Mouse (Mus musculus) ES-E14 (cell line): ENCODE measurements around the gene Gpr83. TPM values are rescaled to one million over a fixed set of nuclear protein-coding genes. Genes with fewer than 3 reads are reported as not detected.

Experiments
- DNase-seq: peaks from one replicate; pipeline ENCODE4 v3.0.0-alpha.2; 2013; ENCODE audit warnings: low read depth, low spot score
- H3K27ac ChIP-seq: 2 replicates; pipeline ENCODE4 v1.5.1; 2012; ENCODE audit warnings: low read depth, mild to moderate bottlenecking, low read length, moderate library complexity, mixed read lengths; ENCODE audit not compliant: poor library complexity, insufficient read depth, severe bottlenecking
- H3K36me3 ChIP-seq: 2 replicates; pipeline ENCODE4 v1.6.1; 2012; ENCODE audit warnings: mild to moderate bottlenecking, low read length, moderate library complexity, mixed read lengths; ENCODE audit not compliant: control insufficient read depth, poor library complexity, insufficient read depth, severe bottlenecking
- H3K4me1 ChIP-seq, 2 experiments: fragments of 150-350 bp in 1 of 2; sonication (generic) in 1 of 2; 2 replicates each; pipeline ENCODE4 v1.6.1; 2012; ENCODE audit warnings: low read length in 2 of 2, mild to moderate bottlenecking in 1 of 2, mixed read lengths in 1 of 2; ENCODE audit not compliant: control insufficient read depth in 2 of 2, insufficient read depth in 2 of 2, poor library complexity in 1 of 2
- H3K4me3 ChIP-seq, 2 experiments: fragments of 150-350 bp in 1 of 2; sonication (generic) in 1 of 2; 2 replicates each; pipeline ENCODE4 v1.5.1; 2012; ENCODE audit warnings: low read length in 2 of 2, low read depth in 1 of 2, mild to moderate bottlenecking in 1 of 2, mixed read lengths in 1 of 2; ENCODE audit not compliant: insufficient read depth in 1 of 2, poor library complexity in 1 of 2, severe bottlenecking in 1 of 2
- H3K9ac ChIP-seq: 2 replicates; pipeline ENCODE4 v1.6.1; 2012; ENCODE audit warnings: low read depth, mild to moderate bottlenecking, low read length, mixed read lengths; ENCODE audit not compliant: poor library complexity, insufficient read depth, severe bottlenecking
- H3K9me3 ChIP-seq: fragments of 150-350 bp; sonication (generic); 2 replicates; pipeline ENCODE4 v1.6.1; 2012; ENCODE audit warnings: low read depth, mild to moderate bottlenecking, low read length; ENCODE audit not compliant: control insufficient read depth, insufficient read depth
- CHD2 ChIP-seq: IDR thresholded peaks from 2 replicates; pipeline ENCODE4 v1.6.1; 2014; ENCODE audit warnings: mild to moderate bottlenecking, low read depth, low read length, inconsistent platforms
- HCFC1 ChIP-seq: IDR thresholded peaks from 2 replicates; pipeline ENCODE4 v1.6.1; 2012; ENCODE audit warnings: low read length, inconsistent platforms, borderline replicate concordance; ENCODE audit not compliant: insufficient read depth
- MAFK ChIP-seq: IDR thresholded peaks from 2 replicates; pipeline ENCODE4 v1.6.1; 2014; ENCODE audit warnings: mild to moderate bottlenecking, low read depth, low read length, inconsistent platforms; ENCODE audit not compliant: insufficient read depth
- ZC3H11A ChIP-seq: IDR thresholded peaks from 2 replicates; pipeline ENCODE4 v1.6.1; 2012; ENCODE audit warnings: low read depth, mild to moderate bottlenecking, inconsistent platforms, low read length, borderline replicate concordance
- ZNF384 ChIP-seq: IDR thresholded peaks from 2 replicates; pipeline ENCODE4 v1.6.1; 2012; ENCODE audit warnings: low read depth, low read length, inconsistent platforms
- in situ Hi-C, 2 experiments: fragments of 600-800 bp; cut with MboI; formaldehyde crosslinking; loops; one replicate each; pipeline ENCODE4 v1.15.1; 2025; ENCODE audit warnings: low sequenced_read_pairs in 2 of 2, inconsistent platforms in 1 of 2; ENCODE audit not compliant: unreplicated experiment in 2 of 2
- total RNA-seq: library from RNA; depleted of rRNA; stranded (reverse); fragments of 300-350 nt; gene quantifications from 2 replicates; pipeline ENCODE4 v1.2.3, GENCODE M21; 2012

Gpr83 gene
- total RNA-seq, 1 experiment: 0.49 TPM

DNA sequence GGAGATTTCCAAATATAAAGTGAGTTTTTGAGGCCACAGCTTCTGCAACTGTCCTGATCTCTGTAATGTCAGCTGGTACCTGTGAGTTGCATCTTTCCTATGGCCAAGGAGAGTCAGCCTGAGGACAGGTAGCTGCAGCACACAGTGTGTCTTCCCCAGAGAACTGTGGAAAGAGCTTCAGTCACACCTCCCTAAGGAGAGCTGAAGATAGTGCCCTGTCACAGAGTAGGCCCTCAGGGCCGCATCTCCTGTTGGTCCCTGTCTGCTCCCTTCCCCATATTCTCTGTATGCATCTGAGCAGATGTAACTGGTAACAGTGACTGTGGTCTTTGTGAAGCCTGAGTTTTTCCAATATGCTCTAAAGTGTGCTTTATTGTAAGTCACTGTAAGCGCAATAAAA, 10.4 kb downstream of the Gpr83 start:
- Histone ChIP-seq H3K4me1 (peaks cover 2 to 7% of the 10 kb centered on the region in 2 experiments; a peak in 1 of 4 replicates), H3K9me3 (no peaks in the 10 kb centered on the region), H3K27ac (no peak overlapping the region), H3K9ac (no peak overlapping the region), H3K4me3 (no peak overlapping the region), H3K36me3 (no peaks in the 10 kb centered on the region)
- in situ Hi-C loops: loop anchor here in 1 of 2 experiments (25.0 kb wide), 1 partner anchor 142 kb away; no protein-coding TSS in a partner anchor
- DNase-seq: no peak
- TF ChIP-seq ZC3H11A (no peak), CHD2 (no peak), MAFK (no peak), HCFC1 (no peak), ZNF384 (no peak)

DNA sequence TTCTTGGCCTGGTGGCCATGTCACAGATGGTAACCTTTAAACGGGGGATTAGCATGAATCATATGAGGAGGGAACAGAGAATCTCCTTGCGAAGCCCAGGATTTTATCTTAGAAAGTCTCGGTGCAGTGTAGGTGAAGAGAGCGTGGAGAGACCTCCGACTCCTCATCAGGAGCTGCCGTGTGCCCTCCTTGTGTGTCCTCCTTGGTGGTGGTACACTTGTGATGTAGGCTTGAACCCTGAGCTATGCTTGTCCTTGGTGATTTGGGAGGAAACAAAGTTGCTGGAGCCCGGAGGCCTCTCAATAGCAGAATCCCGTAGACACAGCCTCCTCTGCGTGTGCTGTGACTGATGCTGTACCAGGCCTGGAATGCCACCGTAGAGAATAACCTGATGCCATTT, 10.8 kb downstream of the Gpr83 start:
- H3K27ac ChIP-seq: no peak overlapping the region
- H3K9ac ChIP-seq: no peak overlapping the region
- in situ Hi-C loops: loop anchor here in 1 of 2 experiments (25.0 kb wide), 1 partner anchor 141 kb away; no protein-coding TSS in a partner anchor
- H3K9me3 ChIP-seq: no peaks in the 10 kb centered on the region
- H3K4me1 ChIP-seq: peaks cover 2 to 7% of the 10 kb centered on the region in 2 experiments; a peak in 1 of 4 replicates
- TF ChIP-seq ZC3H11A: no peak
- TF ChIP-seq HCFC1: no peak
- TF ChIP-seq ZNF384: no peak
- no peak for TF ChIP-seq CHD2
- no peak for TF ChIP-seq MAFK
- no peaks in the 10 kb centered on the region for H3K36me3 ChIP-seq
- no peak for DNase-seq
- no peak overlapping the region for H3K4me3 ChIP-seq

- Histone ChIP-seq H3K4me1 (peaks cover 6 to 7% of the 10 kb centered on the region in 2 experiments; a peak in 2 of 4 replicates), H3K9me3 (no peaks in the 10 kb centered on the region), H3K36me3 (no peaks in the 10 kb centered on the region), H3K27ac (no peak overlapping the region), H3K9ac (no peak overlapping the region), H3K4me3 (no peak overlapping the region)
- in situ Hi-C loops: loop anchor here in 1 of 2 experiments (25.0 kb wide), 1 partner anchor 141 kb away; no protein-coding TSS in a partner anchor
- DNase-seq: no peak
- TF ChIP-seq ZNF384 (no peak), CHD2 (no peak), HCFC1 (no peak), MAFK (no peak), ZC3H11A (no peak)
Measured at GRCm38 (mm10) chr9:14871536-14871935, 11.5 kb downstream of the Gpr83 start.

- no peak for DNase-seq
- no peak overlapping the region for H3K9ac ChIP-seq
- H3K4me1 ChIP-seq: peaks cover 7% of the 10 kb centered on the region in 2 experiments; a peak in 2 of 4 replicates
- H3K4me3 ChIP-seq: no peak overlapping the region
- H3K9me3 ChIP-seq: no peaks in the 10 kb centered on the region
- H3K27ac ChIP-seq: no peak overlapping the region
- in situ Hi-C loops: loop anchor here in 1 of 2 experiments (25.0 kb wide), 1 partner anchor 140 kb away; no protein-coding TSS in a partner anchor
- TF ChIP-seq ZNF384 (no peak), ZC3H11A (no peak), CHD2 (no peak)
- no peaks in the 10 kb centered on the region for H3K36me3 ChIP-seq
Measured at GRCm38 (mm10) chr9:14872181-14872930, 12.3 kb downstream of the Gpr83 start.
